Mouse (Mus musculus): Measurements from ENCODE around the gene Vwa3b. TPM values are rescaled to one million over a fixed set of nuclear protein-coding genes. Genes with fewer than 3 reads are reported as not detected.

Gene Vwa3b
- polyA plus RNA-seq, 1 experiment from 2014 or later: 0.82 TPM

- Histone ChIP-seq H3K9me3 (no peaks in the 10 kb centered on the region), H3K27ac (no peak overlapping the region), H3K27me3 (0 out of 2 replicates have a peak, but pooled peaks cover 5% of the 10 kb centered on the region), H3K36me3 (replicated peaks) (no peaks in the 10 kb centered on the region), H3K4me1 (peaks cover 28% of the 10 kb centered on the region), H3K4me3 (replicated peaks) (no peak overlapping the region), H3K4me2 (peak overlapping the region; percentile 19; the same call in 1 of the 2 replicates), H3K9ac (no peak overlapping the region)
- ATAC-seq (ENCODE audit: low FRiP score): peak; percentile 92
- 44% methylated on average over 6 of the region's 6 CpGs for WGBS
These were observed 193.9 kb downstream of the Vwa3b start for GRCm38 (mm10) chr1:37220134-37220907.

- H3K9ac ChIP-seq: no peak overlapping the region
- ATAC-seq (ENCODE audit: low FRiP score): no peak
- H3K27me3 ChIP-seq: 0 out of 2 replicates have a peak, but pooled peaks cover 5% of the 10 kb centered on the region
- H3K4me1 ChIP-seq: peaks cover 28% of the 10 kb centered on the region
- no peak overlapping the region for H3K4me3 ChIP-seq (replicated peaks)
- no peak overlapping the region for H3K27ac ChIP-seq
- H3K4me2 ChIP-seq: no peak overlapping the region
- no peaks in the 10 kb centered on the region for H3K36me3 ChIP-seq (replicated peaks)
- no peaks in the 10 kb centered on the region for H3K9me3 ChIP-seq
- WGBS: 78% methylated on average over 7 of the region's 7 CpGs
These were observed 195.6 kb downstream of the Vwa3b start for GRCm38 (mm10) chr1:37222002-37222401.

- 73% methylated on average over 6 of the region's 6 CpGs for WGBS
- no peak for ATAC-seq (ENCODE audit: low FRiP score)
- no peak overlapping the region for H3K4me2 ChIP-seq
These were observed 204.0 kb downstream of the Vwa3b start for GRCm38 (mm10) chr1:37230404-37230803.

GRCm38 (mm10) chr1:37231295-37231701, 204.9 kb downstream of the Vwa3b start:
- Histone ChIP-seq H3K36me3 (replicated peaks) (no peaks in the 10 kb centered on the region), H3K27ac (no peak overlapping the region), H3K9me3 (no peaks in the 10 kb centered on the region), H3K9ac (no peak overlapping the region), H3K27me3 (no peaks in the 10 kb centered on the region), H3K4me3 (replicated peaks) (no peak overlapping the region), H3K4me2 (no peak overlapping the region), H3K4me1 (no peaks in the 10 kb centered on the region)
- 71% methylated on average over 6 of the region's 6 CpGs for WGBS
- ATAC-seq (ENCODE audit: low FRiP score): no peak

More at GRCm38 (mm10) chr1:37230404-37230803, 204.0 kb downstream of the Vwa3b start:
- H3K4me1 ChIP-seq: no peaks in the 10 kb centered on the region
- no peak overlapping the region for H3K9ac ChIP-seq
- H3K27ac ChIP-seq: no peak overlapping the region
- H3K36me3 ChIP-seq (replicated peaks): no peaks in the 10 kb centered on the region
- H3K9me3 ChIP-seq: no peaks in the 10 kb centered on the region
- H3K27me3 ChIP-seq: no peaks in the 10 kb centered on the region
- no peak overlapping the region for H3K4me3 ChIP-seq (replicated peaks)

Other genes starting within 250 kb of the Vwa3b start
- gene Tmem131, start 82.9 kb upstream of the Vwa3b start, polyA plus RNA-seq (2016; fragmentation: Nextera tagmentation; extraction: Ambion mirVana): 19.6 and 20.4 TPM in 2 replicates
- gene Cnga3, start 187.8 kb downstream of the Vwa3b start, polyA plus RNA-seq (2016; fragmentation: Nextera tagmentation; extraction: Ambion mirVana): 0.09 TPM in 1 of 2 replicates, not detected in the other

Measured in forebrain, embryonic 12.5 days (tissue).